27 mouse cellular contexts compared by ENCODE assay signal in genomic region chr1:81671142-81671541, GRCm38 (mm10).
A peak's percentile ranks its signal among the peaks of the same experiment; 100 is the strongest.
DNase-seq lines count a peak whose midpoint lies in the region; ATAC-seq and TF ChIP-seq lines count a peak whose summit lies in the region.
"Had no signal": no experiment of that assay in that cellular context is flagged by ENCODE, and none has a peak within 500 bp of the region (broad histone marks: within the 10 kb centered on the region; RNA-seq: fewer than 3 reads in every experiment).

No protein-coding gene starts in this region.

- H3ac ChIP-seq in C2C12 (ENCODE audit: control insufficient read depth, insufficient read length, low read depth) = no peak overlapping the region

- in situ Hi-C loops in Patski (cut with MboI; ENCODE audit: low pct_unique_long_range_greater_than_20kb) = no loop called here

- no peak for TF ChIP-seq CTCF in C2C12 (IDR thresholded peaks at IDR 0.05; ENCODE audit: control insufficient read depth, insufficient read depth, insufficient read length)
- TF ChIP-seq CTCF in Patski (IDR thresholded peaks at IDR 0.05) = no peak
- no peak for TF ChIP-seq CTCF in thymus, adult 2 months (IDR thresholded peaks at IDR 0.05; ENCODE audit: borderline replicate concordance, control insufficient read depth, extremely low read depth, insufficient read depth, low read length, poor library complexity)

- H3K4me3 ChIP-seq in C2C12 (ENCODE audit: insufficient read depth, poor library complexity, severe bottlenecking) = no peak overlapping the region
- H3K4me3 ChIP-seq in thymus, adult 2 months (ENCODE audit: control insufficient read depth, insufficient read depth, low read length) = no peak overlapping the region
- H3K4me3 ChIP-seq: embryonic facial prominence, embryonic 12.5 days; erythroblast, embryonic 14.5 days; forebrain, embryonic 12.5 days; forebrain, embryonic 15.5 days; heart, adult 2 months; heart, embryonic 10.5 days; heart, embryonic 13.5 days had no signal

- no peaks in the 10 kb centered on the region for H3K79me3 ChIP-seq in C2C12 (ENCODE audit: low read depth)

- no peaks in the 10 kb centered on the region for H3K36me3 ChIP-seq in C2C12 (ENCODE audit: control insufficient read depth, insufficient read depth)
- no peaks in the 10 kb centered on the region for H3K36me3 ChIP-seq in thymus, adult 2 months (ENCODE audit: control insufficient read depth, insufficient read depth, low read length)
- H3K36me3 ChIP-seq: embryonic facial prominence, embryonic 12.5 days; forebrain, embryonic 12.5 days; forebrain, embryonic 15.5 days; heart, embryonic 10.5 days; heart, embryonic 13.5 days had no signal

- no peak overlapping the region for H3K27ac ChIP-seq in thymus, adult 2 months (ENCODE audit: control insufficient read depth, insufficient read depth, low read length)
- H3K27ac ChIP-seq: embryonic facial prominence, embryonic 12.5 days; forebrain, embryonic 12.5 days; forebrain, embryonic 15.5 days; heart, adult 2 months; heart, embryonic 10.5 days; heart, embryonic 13.5 days; hindbrain, embryonic 14.5 days; hindbrain, postnatal 0 days had no signal

- CTCF ChIA-PET in Patski (lab: Charles Lee) = no interaction called here

- peak; percentile 19 for DNase-seq in adrenal gland, adult 2 months
- DNase-seq in adrenal gland, postnatal 14 days = no peak
- DNase-seq in Patski (ENCODE audit: low read depth, low spot score) = peak; percentile 43
- DNase-seq in cerebellum, postnatal 14 days = no peak
- DNase-seq in thymus, adult 2 months = no peak
- DNase-seq: adrenal gland, postnatal 10 days; cerebellum, adult 11 months; cerebellum, adult 8-10 months; cerebellum, postnatal 10 days; gastrocnemius, postnatal 10 days; gastrocnemius, postnatal 36 days; heart, adult 2 months; heart, postnatal 14 days; heart, postnatal 4 days; kidney, adult 2 months had no signal

- H3K79me2 ChIP-seq in C2C12 (ENCODE audit: control insufficient read depth, insufficient read depth) = no peaks in the 10 kb centered on the region

- no peaks in the 10 kb centered on the region for H3K27me3 ChIP-seq in C2C12 (ENCODE audit: control insufficient read depth, insufficient read depth, insufficient read length)
- H3K27me3 ChIP-seq in Patski = no peaks in the 10 kb centered on the region
- no peaks in the 10 kb centered on the region for H3K27me3 ChIP-seq in thymus, adult 2 months (ENCODE audit: control insufficient read depth, insufficient read depth, low read length)
- H3K27me3 ChIP-seq: embryonic facial prominence, embryonic 12.5 days; forebrain, embryonic 12.5 days; forebrain, embryonic 15.5 days; heart, embryonic 13.5 days had no signal

- no peaks in the 10 kb centered on the region for H3K4me1 ChIP-seq in thymus, adult 2 months (replicated peaks; ENCODE audit: control insufficient read depth, insufficient read depth, low read length)
- H3K4me1 ChIP-seq: embryonic facial prominence, embryonic 12.5 days; forebrain, embryonic 12.5 days; forebrain, embryonic 15.5 days; heart, embryonic 10.5 days; heart, embryonic 13.5 days had no signal

- POLR2A ChIA-PET in Patski (lab: Charles Lee) = interaction anchor here (1.1 kb wide), 1 partner anchor 38 kb away, joined by 3 read pairs; no protein-coding TSS in a partner anchor

- 78% methylated on average over 2 of the region's 2 CpGs for WGBS in thymus, adult 2 months

- no peak for ATAC-seq in Patski
- ATAC-seq: activated CD4-positive, CD25-positive, alpha-beta regulatory T cell, adult 4 months; forebrain, embryonic 15.5 days; hindbrain, postnatal 0 days; inflammation-experienced regulatory T-cells, adult 6 months; intestine, postnatal 0 days had no signal

- TF ChIP-seq POLR2A in thymus, adult 2 months (IDR thresholded peaks at IDR 0.05; ENCODE audit: control insufficient read depth, extremely low read depth, insufficient read depth, low read length, poor library complexity) = no peak

TF ChIP-seq in C2C12, 6 proteins besides CTCF, POLR2A, EP300 and RAD21:
- TF ChIP-seq MYOD1 (IDR thresholded peaks at IDR 0.05; ENCODE audit: control insufficient read depth, insufficient read length, low read depth) (peak; percentile 30), FOSL1 (IDR thresholded peaks at IDR 0.05; ENCODE audit: insufficient read depth, low read length, poor library complexity, severe bottlenecking) (peak; percentile 71), CEBPB (IDR thresholded peaks at IDR 0.05; ENCODE audit: low read depth) (no peak)
TF ChIP-seq in C2C12: peak in this region for 2.

Comparison
In these comparisons a context has a peak if more than half of its experiments do, and no peak if none do; other contexts are left out.
1. DNase-seq: peak in adrenal gland, adult 2 months (single experiment) and Patski (single experiment); none in adrenal gland, postnatal 14 days (single experiment), cerebellum, postnatal 14 days (0 of 2) and thymus, adult 2 months (single experiment).